Mouse (Mus musculus) adrenal gland, postnatal 25 days (tissue): ENCODE measurements around the gene Rprd1b. TPM values are rescaled to one million over a fixed set of nuclear protein-coding genes. Genes with fewer than 3 reads are reported as not detected.

Source experiments
- DNase-seq: peaks from one replicate; pipeline ENCODE4 v3.0.0; 2021; ENCODE audit warnings: mixed read lengths
- total RNA-seq: library from RNA; stranded (reverse); gene quantifications from 2 replicates; pipeline ENCODE4 v1.2.3, GENCODE M21; 2021

The Rprd1b gene
- total RNA-seq, 1 experiment from 2014 or later = 31.0 TPM

DNA sequence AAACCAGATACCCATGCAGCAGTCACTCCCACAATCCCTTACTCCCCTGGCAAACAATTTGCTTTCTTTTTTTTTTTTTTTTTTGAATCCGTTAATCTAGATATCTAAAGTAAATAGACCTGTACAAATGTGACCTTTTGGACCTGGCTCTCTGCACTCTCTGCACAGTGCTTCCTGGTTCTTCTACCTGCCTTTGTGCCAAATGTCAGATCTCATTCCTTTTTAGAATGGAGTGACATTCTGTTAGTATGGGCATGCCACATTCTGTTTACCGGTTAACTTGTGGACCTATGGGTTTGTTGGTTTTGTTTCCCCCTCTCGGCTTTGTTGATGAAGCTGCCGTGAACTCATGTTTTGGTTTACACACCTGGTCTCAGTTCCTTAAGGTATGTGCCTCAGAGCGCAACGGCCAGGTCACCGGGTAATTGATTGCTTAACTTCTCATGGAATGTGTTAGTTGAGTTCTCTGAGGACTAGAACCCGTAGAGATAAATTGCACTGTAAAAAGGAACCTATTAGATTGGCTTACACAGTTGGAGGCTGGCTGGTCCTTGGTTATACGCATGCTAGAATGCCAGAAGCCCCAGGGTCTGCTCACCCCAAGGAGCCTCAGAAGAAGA is 52.4 kb downstream of the Rprd1b start:
- no peak for DNase-seq

DNA sequence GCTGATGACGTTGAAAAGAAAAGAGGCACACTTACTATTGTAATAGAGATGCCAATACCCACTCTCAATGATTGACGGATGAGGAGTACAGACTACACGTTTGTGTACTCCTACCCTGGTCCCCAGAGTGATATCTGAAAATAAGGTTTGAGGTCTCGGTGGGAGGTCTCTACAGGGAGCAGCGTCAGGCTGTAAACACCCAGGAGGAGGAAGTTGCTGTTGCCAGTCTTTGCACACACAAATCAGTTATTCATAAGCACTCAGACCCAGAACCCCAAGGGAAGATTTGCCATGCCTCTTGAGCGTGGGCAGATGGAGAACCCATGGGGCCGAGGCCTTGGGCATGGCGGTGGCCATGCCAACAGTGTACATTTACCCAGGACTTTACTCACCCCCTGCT is 56.2 kb downstream of the Rprd1b start:
- no peak for DNase-seq

DNA sequence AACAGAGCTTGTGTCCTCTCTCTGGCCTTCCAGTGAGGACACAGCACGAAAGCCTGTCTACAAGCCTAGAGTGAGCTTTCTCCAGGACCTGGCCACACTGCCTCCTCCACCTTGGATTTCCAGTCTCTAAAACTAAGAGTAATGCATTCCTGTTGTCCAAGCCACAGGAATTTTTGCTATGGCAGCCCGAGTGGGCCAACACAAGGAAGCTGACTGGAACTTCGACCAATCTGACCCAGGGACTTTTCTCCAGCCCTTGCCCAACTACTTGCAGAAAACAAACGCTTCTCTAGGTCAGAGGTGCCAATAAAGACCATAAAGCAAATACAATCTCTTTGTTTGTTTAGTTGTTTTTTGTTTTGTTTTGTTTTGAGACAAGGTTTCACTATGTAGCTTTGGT is 61.8 kb downstream of the Rprd1b start:
- DNase-seq = no peak

DNA sequence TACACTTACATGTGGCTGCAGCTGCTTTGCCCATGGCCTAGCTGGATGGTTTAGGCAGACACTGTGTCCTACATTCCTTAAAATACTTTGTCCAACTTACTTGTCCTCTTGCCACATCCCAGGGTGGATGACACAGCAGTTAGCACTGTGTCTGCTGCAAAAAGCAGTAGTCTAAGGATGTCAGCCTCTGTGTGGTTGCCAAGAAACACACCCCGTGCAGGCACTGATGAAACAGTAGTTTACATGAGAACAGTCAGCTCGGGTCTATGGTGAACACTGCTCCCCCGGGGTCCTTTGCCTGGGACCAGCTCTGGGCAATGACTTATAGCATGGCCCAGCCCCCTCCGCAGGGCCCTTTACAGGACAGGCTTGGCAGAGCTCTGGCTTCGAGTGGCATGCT is 65.0 kb downstream of the Rprd1b start:
- DNase-seq = no peak

DNA sequence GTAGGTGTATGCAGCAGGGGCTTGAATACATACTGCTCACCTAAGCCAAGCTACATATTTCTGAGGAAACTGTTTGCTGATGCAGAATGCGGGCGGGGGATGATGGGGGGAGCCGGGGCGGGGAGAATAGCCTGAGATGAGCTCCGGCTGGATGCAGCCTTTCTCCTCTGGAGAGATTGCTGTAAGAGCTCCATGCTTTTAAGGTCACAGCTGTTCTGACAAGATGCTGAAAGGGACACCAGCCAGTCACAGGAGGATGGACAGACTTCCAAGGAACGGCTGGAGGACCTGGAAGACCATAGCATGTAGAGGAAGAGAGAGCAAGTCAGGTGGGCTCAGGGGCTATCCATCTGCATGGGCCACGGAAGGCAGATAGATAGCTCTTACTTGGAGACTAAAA is 66.0 kb downstream of the Rprd1b start:
- no peak for DNase-seq

DNA sequence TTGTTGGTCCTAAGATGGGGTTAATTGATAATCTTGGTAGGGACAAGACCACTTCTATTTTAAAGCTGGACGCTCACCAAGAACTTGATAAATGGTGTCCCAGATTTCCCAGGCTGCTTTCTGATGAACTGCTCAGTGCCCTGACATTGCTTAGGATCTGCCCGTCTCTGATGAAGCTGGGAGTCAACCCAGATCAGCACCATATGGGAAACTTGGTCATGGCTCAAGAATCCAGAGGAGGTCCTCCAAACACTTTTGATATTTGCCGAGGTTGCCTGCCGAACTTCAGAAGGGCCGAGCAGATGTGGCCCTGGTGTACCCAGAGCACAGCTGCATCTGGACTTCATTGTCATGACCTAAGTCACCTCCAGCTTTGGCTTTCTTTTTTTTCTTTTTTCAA is 66.5 kb downstream of the Rprd1b start:
- DNase-seq = no peak

DNA sequence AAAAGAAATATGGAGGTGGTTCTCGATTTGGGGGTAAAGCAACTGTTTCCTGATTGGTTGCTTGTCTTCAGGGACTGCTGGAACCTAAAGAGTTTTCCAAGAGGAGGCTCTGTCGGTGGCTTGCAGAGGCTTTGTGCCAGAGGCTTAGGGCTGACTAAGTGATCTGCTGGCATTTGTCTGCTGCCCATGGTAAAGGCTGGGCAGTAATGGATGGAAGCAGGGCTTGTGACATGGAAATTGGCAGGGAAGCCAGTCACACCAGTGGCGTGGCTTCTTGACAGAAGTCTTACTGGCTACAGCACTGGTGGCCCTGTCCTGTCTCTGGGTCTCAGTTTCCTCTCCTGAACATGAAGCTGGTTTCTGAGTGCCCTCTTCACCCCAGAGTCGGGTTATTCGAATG is 68.8 kb downstream of the Rprd1b start:
- DNase-seq = no peak

DNA sequence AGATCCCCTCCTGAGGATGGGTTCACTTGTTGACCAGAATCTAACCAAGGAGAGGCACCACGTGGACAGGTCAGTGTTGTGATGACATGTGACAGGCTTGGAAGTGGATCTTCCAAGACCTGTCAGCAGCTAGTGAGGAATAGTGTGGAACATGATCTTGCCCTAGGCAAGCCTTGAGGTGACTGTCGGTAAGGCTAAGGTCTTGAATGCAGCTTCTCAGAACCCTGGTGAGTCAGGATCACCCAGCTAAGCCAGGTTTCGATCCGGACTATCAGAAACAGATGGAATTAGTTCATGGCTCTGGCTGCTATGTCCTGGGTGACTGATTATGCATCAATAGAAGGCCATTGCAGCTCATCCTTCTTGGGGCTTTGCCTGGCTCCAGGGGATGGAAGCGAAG is 70.4 kb downstream of the Rprd1b start:
- no peak for DNase-seq

DNA sequence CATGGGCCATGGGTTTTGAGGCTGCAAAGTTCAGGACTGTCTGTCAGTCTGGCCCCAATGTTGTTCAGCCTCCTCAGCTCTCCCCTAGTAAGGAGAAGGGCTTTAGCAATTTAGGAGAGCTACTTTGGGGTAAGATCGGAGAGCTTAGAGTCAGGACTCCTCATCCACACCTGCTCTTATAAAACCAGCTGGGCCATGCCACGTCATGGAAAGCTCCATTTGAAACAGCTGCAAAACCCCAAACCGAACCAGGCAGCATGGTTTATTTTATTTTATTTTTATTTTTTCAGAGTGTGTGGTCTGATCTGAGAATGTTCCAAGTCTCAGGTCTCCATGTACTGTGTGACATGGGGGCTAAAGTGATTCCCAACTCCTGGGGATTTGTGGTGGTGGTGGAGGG is 71.2 kb downstream of the Rprd1b start:
- no peak for DNase-seq

DNA sequence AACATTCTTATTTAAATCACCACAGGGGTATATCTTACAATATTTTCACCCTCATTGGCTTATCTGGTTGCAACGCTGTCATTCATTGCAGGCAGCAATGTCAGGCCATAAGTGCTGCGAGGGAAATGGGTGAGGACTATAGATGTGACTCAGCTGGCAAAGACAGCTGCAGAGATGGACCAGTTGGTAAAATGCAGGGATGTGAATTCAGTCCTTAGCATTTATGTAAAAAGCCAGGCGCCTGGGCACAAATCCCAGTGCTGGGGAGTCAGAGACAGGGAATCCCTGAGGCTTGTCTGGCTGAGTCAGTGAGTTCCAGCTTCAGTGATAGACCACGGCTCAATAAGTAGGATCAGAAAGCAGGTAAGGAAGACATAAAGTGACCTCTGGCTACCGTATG is 73.5 kb downstream of the Rprd1b start:
- no peak for DNase-seq

DNA sequence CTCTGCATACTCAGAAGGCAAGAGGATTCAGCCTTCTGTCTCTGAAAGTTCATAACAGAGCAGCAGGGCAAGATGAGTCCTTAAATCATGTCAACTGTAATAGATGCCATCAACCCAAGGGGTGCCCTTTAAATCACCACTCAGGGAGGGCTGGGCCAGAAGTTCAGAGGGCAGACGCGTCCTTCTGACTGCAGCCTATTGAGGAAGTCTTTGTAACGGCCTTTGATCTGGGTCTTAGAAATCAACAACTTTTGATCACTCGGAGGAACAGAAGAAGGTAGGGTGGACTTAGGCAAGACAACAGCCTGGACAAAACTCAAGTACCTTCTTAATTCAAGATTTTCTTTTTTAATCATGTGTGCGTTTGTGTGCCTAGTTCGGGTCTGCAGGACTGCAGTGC is 76.7 kb downstream of the Rprd1b start:
- DNase-seq = no peak

DNA sequence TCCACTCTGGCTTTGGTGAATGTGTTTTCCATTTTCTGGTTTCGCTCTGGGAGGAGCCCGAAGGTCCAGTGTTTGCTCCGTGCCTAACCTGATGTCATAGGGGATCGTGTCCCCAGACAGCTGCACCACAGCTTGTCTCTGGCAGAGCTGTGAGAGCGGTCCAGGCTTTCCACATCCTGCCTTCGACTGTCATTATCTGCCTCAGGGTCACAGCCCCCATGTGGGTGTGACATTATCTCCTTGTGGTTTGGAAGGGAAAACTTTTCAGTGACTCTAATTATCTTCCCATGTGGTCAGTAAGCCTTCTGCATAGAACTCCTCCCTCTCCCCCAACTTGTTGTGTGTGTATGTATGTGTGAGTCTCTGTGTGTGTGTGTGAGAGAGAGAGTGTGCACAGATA is 77.3 kb downstream of the Rprd1b start:
- DNase-seq = no peak

DNA sequence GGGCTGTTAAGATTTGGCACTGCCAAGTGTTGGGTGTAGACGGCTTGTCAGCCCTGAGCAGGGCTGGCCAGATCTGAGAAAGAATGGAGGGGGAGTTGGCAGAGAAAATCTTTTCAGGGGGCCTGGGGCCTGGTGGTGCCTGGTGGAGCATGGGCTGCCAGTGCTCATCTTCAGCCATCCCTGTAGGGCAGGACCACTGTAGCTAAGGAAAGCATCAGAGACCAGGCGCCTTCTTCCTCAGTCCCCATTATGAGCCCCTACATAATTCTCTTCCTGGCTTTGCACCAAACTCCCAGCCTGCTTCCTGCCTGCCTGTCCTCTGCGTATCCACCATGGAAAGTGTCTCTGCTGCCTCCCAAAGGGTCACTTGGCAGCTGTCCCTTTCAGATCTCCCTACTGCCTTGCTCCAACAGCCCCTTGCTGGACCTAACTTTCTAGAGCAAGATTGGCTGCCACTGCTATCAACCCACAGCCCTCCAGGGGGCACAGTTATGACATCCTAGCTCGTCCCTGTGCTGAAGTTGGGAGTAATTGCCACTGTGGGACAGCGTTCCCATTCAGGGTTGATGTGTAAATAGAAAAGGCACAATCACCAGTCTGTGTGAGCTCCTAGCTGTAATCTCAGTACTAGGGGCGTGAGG is 78.8 kb downstream of the Rprd1b start:
- peak; percentile 53 for DNase-seq

DNA sequence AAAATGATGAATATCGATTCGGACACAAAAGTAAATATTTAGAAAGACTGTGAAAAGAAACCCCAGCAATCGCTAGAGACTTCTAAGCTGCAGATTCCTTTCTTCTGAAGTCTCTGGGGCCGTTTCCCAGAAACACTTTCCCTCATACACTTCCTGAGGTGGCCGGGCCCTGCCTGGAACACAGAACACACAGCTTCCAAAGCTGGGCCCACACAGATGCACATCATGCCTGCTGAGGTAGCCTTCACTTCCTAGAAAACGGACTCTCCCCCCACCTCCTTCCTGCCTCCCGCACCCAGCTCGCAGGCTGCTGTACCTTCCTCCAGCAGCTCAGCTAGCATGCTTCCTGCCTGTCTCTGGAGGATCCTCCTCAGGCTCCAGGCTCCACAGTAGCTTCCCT is 81.2 kb downstream of the Rprd1b start:
- no peak for DNase-seq

DNA sequence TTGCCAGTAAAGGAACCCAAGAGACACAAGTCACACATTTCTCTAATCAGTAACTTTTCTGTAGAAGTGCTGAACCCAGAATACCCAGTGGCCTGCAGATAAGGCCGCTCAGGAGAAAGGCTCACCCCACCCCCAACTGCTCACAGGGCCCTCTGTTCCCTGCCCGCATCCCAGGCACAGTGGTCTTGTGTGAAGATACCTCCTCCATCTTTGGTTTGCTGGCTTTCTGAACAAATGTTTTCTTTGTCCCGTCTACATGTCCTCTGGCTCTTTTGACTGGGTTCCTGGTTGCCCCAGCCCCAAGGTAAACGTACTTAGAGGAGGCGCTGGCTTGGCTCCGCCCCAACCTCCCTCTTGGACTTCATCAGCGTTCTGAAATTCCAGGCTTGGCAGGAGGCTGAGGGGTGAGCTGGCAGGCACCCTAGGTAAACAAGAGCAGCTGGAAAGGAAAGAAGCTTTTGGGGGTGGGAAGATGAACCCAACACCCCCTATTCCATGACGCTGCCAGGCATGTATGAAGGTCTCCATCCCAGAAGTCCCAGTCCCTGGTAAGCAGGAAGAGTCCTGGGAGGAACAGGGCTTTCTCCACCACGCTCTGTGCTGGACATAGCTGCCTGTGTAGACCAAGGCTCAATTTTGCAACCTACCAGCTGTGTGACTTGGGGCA is 85.4 kb downstream of the Rprd1b start:
- peak; percentile 73 for DNase-seq

DNA sequence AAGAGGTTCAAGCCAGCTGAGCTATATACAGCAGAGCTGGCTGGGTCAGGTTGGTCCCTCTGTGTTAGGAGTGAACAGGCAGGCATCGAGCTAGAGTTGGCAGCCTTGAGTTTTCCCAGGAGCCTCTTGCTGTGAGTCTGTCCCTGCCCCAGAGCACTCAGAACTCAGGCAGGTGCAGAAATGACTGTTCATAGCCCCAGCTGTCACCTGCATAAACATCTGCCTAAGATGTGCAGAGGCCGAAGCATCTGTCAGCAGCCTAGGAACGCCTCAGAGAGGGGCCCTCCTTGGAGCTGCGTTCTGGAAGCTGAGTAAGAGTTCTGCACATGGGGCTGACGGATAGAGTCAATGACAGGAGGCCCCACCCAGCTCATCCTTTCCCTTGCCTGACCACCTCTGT is 86.6 kb downstream of the Rprd1b start:
- DNase-seq = no peak

DNA sequence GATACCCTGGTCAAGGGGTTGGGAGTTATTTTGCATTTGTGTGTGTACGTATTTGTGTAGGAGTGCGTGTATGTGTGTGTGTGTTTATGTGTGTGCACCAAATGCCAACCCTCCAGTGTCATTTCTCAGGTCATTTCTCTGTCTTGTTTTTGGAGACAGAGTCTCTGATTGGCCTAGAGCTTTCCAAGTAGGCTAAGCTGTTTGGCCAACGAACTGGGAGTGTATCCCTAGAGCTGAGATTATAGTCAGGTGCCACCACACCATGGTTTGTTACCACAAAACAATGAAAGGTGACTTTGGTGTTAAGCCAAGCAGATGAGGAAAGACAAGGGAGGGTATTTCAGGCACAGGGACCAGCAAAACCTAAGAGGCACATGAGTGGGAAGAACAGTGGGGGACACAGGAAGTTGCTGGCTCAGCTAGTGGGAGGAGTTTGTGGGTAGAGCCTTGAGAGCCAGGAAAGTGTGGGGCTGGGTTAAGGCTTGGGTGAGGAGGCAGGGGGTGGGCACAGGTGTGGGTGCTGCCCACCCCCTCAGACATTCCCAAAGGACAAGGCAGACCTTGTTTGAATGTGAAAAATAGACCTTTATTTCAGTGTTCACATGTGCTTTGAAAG is 87.6 kb downstream of the Rprd1b start:
- DNase-seq = no peak

DNA sequence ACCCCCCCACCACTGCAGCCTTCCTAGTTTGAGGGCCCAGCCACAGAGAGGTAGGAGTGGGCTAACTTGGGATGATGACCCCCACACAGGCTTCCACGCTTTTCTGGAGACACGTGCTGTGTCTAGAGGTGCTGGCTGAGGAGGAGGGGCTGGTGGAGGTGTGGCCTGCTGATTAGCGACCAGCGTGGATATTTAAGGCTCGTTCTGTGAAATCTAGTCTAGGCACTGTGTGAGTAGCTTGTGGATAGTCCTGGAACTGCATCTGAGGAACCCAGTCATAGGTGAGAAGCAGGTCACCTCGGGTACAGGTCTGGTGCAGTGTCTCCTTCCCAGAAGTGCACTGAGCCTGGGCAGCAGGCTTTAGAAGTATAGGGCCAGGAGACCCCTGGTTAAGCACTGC is 88.4 kb downstream of the Rprd1b start:
- DNase-seq = no peak

DNA sequence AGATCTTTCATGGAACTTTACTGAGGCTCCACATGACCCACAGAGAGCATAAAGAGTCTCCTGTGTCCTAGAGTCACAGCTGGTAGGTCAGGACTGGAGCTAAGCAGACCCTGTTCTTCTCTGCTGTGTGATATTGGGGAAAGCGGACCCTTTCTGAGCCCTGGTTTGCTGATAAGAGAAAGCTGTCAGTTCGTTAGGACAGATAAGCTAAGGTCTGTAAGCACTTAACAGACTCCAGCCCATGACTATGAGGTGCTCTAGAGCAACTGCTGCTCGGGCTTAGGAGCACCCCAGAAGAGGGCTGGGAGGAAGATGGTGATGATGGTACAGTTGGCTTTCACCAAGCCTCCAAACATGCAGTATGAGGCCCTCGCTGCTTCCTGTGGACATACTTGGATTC is 90.8 kb downstream of the Rprd1b start:
- DNase-seq = no peak

DNA sequence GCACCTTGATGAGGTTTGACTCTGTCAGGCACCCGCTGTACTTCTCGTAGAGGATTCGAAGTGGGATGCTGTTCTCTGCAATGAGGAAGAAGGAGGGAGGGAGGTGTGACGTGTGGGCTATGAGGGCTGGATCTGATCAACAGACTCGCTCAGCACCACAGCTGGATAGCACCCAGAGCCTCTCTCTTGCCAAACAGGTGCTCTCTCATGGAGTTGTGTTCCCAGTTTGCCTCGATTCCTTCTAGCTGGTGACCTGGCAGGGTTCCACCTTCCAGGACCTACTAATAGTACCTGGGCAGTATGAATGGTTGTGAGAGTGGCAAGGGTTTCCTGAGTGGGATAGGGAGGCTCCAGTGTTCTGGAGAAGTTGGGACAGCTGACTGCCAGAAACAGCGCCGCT is 91.9 kb downstream of the Rprd1b start:
- no peak for DNase-seq

DNA sequence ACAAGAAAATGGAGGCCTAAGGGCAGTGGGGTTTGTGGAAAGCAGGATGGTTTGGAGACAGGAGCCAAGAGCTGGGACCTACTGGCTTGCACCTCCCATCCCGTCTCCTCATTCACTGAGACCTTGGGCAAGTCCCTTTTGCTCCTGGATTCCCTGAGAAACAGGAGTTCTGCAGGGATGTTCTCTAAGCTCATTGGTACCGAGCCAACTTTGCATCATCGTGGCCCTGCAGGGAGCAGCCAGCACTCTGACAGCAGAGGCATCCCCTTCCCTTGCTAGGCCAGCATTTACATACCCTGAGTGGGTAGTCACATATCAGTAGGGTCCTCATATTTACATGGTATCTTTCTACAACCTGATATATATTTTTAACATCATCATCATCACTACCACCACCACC is 92.6 kb downstream of the Rprd1b start:
- no peak for DNase-seq

DNA sequence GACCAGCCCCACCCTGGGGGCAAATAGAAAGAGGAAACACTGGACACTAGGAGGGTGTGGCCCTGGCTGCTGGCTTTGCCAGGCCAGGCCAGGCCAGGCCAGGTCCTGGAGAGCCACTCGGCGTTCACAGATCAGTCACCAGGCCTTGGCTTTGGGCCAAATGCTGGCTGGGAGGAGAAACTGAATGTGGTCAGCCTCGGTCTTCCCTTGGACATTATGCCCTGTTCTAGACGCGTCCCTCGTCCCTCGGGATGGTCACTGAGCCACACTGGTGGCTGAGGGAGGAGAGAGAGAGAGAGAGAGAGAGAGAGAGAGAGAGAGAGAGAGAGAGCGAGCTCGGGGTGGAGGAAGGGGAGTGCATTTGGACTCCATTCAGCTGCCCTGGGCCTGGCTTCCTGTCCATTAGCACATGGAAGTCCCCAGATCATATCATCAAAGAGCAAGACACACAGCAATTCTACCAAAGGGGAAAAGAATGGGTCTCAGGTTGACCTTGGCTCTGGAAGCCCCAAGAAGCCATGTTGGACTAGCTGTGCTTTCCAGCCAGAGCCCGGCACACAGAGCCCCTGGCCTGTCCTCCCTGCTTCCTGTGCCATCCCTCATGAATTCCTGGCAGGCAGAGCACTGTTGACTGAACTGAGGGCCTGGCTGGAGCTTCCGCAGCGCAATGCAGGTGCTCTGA is 93.5 kb downstream of the Rprd1b start:
- DNase-seq = peak; percentile 91

DNA sequence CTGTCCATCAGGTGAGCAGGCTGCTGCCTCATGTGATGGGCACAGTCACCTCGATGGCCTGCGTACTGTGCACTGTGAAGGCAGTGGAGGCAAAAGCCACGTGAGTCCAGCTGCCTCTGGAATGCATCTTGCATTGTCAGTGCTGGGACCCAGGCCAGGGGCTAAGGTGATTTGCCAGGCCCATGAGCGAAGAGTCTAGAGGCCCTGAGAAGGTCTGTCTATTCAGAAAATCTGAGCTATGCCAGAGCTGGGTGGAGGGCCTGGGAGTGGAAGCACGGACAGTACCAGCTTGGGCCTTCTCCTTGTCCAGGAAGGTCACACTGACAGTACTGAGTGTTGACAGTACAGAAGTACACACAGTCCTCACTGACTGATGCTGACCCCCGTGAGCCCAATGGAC is 94.5 kb downstream of the Rprd1b start:
- DNase-seq = peak; percentile 23
